Mouse (Mus musculus) embryonic fibroblast, embryonic 13.5 days (primary cell): ENCODE data around the gene Abcc2. TPM values are rescaled to one million over a fixed set of nuclear protein-coding genes. Genes with fewer than 3 reads are reported as not detected.

Experiments
- H3K27ac ChIP-seq: 2 replicates; pipeline ENCODE4 v1.5.1; 2012; ENCODE audit warnings: low read length, control low read depth, inconsistent platforms; ENCODE audit not compliant: insufficient read depth
- H3K4me1 ChIP-seq: 2 replicates; pipeline ENCODE4 v1.6.1; 2011; ENCODE audit warnings: low read length; ENCODE audit not compliant: control insufficient read depth, insufficient read depth
- H3K4me3 ChIP-seq: 2 replicates; pipeline ENCODE4 v1.5.1; 2011; ENCODE audit warnings: mild to moderate bottlenecking, control low read depth, low read length; ENCODE audit not compliant: insufficient read depth
- CTCF ChIP-seq: IDR thresholded peaks from 2 replicates; pipeline ENCODE4 v1.5.1; 2011; ENCODE audit warnings: mild to moderate bottlenecking, control low read depth, low read length, moderate library complexity, borderline replicate concordance; ENCODE audit not compliant: insufficient read depth
- POLR2A ChIP-seq: IDR thresholded peaks from 2 replicates; pipeline ENCODE4 v1.6.1; 2011; ENCODE audit warnings: low read depth, mild to moderate bottlenecking, control low read depth, low read length, moderate library complexity
- polyA plus RNA-seq: library from polyadenylated mRNA; stranded (reverse); fragments of >200 nt; gene quantifications from 2 replicates; pipeline ENCODE4 v1.2.4, GENCODE M21; 2011; ENCODE audit warnings: low read depth; ENCODE audit not compliant: missing spikeins, insufficient read length

Gene Abcc2
- polyA plus RNA-seq, 1 experiment = not detected

GRCm38 (mm10) chr19:43887725-43888124 lies 105.7 kb downstream of the Abcc2 start:
- no peak overlapping the region for H3K27ac ChIP-seq
- no peak for TF ChIP-seq CTCF
- TF ChIP-seq POLR2A = no peak
- H3K4me1 ChIP-seq = peaks cover 5% of the 10 kb centered on the region; the same call in 1 of the 2 replicates
- H3K4me3 ChIP-seq = no peak overlapping the region

Other genes starting within 250 kb of the Abcc2 start
- not detected in 2 replicates for gene Nkx2-3, start 169.9 kb upstream of the Abcc2 start, polyA plus RNA-seq
- 16.0 and 16.5 TPM in 2 replicates for gene Slc25a28, start 107.3 kb upstream of the Abcc2 start, polyA plus RNA-seq
- gene Entpd7, start 92.5 kb upstream of the Abcc2 start, polyA plus RNA-seq = 12.8 and 15.2 TPM in 2 replicates
- 4.3 and 5.0 TPM in 2 replicates for gene Cutc, start 29.2 kb upstream of the Abcc2 start, polyA plus RNA-seq
- gene Cox15, start 29.2 kb upstream of the Abcc2 start, polyA plus RNA-seq = 15.9 and 22.1 TPM in 2 replicates
- 12.1 and 13.3 TPM in 2 replicates for gene Dnmbp, start 158.0 kb downstream of the Abcc2 start, polyA plus RNA-seq
- gene Cpn1, start 204.4 kb downstream of the Abcc2 start, polyA plus RNA-seq = not detected in 2 replicates
- gene Cyp2c23, start 247.0 kb downstream of the Abcc2 start, polyA plus RNA-seq = not detected in 2 replicates